Mouse (Mus musculus) CD8-positive naive resting alpha-beta T cell, adult 57 days (primary cell): ENCODE results near the gene Ssty1. TPM values are rescaled to one million over a fixed set of nuclear protein-coding genes. Genes with fewer than 3 reads are reported as not detected.

Experiments used
- total RNA-seq: library from RNA; stranded (reverse); gene quantifications from one replicate; pipeline ENCODE4 v1.2.4, GENCODE M21; 2023

Gene Ssty1
- not detected for total RNA-seq

GRCm38 (mm10) chrY:18088816-18089215 is at the start of gene Ssty1:
Gene Ssty1 (plus strand): TSS chrY:18089116.

DNA sequence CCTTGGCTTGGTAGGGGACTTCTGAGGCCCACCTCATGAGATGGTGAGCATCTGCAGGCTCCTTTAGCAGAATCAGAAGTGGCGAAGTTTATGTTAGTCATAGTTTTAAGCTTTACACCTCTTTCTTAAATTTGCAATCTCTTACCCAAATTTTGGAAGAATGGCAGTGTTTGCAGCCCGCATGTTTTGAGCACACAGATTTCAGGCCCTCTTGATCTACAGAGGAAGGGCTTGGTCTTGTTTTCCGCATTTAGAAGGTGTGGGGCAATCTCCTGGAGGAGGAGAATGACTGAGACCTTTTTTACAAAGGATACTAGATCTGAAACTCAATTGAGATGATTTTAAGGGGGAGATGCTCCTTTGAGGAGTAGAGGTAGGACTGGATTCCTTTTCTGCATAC is 27.2 kb upstream of the Ssty1 start, which contains the start of gene Gm21764:
Gene Gm21764 (minus strand): TSS at position 101 of the 400 bp plus-strand sequence.

Other genes with a start within 250 kb of the Ssty1 start
- not detected for gene Gm21904, start 242.8 kb upstream of the Ssty1 start, total RNA-seq
- not detected for gene Gm20772, start 214.4 kb upstream of the Ssty1 start, total RNA-seq
- gene Gm20831, start 214.4 kb upstream of the Ssty1 start, total RNA-seq, result not detected
- not detected for gene Srsy, start 151.8 kb upstream of the Ssty1 start, total RNA-seq
- gene Gm21764, start 27.3 kb upstream of the Ssty1 start, total RNA-seq, result not detected